Mouse (Mus musculus): ENCODE results near the gene Rab6b. TPM values are rescaled to one million over a fixed set of nuclear protein-coding genes. Genes with fewer than 3 reads are reported as not detected.

Gene Rab6b
- total RNA-seq, 2 experiments from 2014 or later = 429 to 449 TPM

GRCm38 (mm10) chr9:103230151-103230951, 118.8 kb downstream of the Rab6b start, which contains the start of the genes Gm20425 and Trf:
Gene Gm20425, minus strand, starts transcription at chr9:103230307.
Gene Trf, minus strand, starts transcription at chr9:103230444.
- DNase-seq (ENCODE audit: low spot score in 2 of 2) = peak; percentile 25 to 69
- Histone ChIP-seq H3K4me3 (peak within 1 kb of the TSS; percentile 44), H3K27ac (peak within 1 kb of the TSS; percentile 80)
- no peak for TF ChIP-seq CTCF (conservative IDR thresholded peaks at IDR 0.05)

GRCm38 (mm10) chr9:103232232-103233005, 120.8 kb downstream of the Rab6b start:
- no peak for DNase-seq (ENCODE audit: low spot score in 2 of 2)

GRCm38 (mm10) chr9:103233006-103233395, 121.4 kb downstream of the Rab6b start:
- Histone ChIP-seq H3K27ac (peak overlapping the region; percentile 65), H3K4me3 (no peak overlapping the region)
- no peak for TF ChIP-seq CTCF (conservative IDR thresholded peaks at IDR 0.05)
- no peak for DNase-seq (ENCODE audit: low spot score in 2 of 2)

More at GRCm38 (mm10) chr9:103232232-103233005, 120.8 kb downstream of the Rab6b start:
- H3K4me3 ChIP-seq = no peak overlapping the region
- peak overlapping the region; percentile 65 for H3K27ac ChIP-seq
- TF ChIP-seq CTCF (conservative IDR thresholded peaks at IDR 0.05) = no peak

GRCm38 (mm10) chr9:103234059-103234458, 122.5 kb downstream of the Rab6b start:
- DNase-seq (ENCODE audit: low spot score in 2 of 2) = no peak
- Histone ChIP-seq H3K4me3 (no peak overlapping the region), H3K27ac (peak overlapping the region; percentile 65)
- TF ChIP-seq CTCF (conservative IDR thresholded peaks at IDR 0.05) = no peak

GRCm38 (mm10) chr9:103234565-103235165, 123.1 kb downstream of the Rab6b start:
- Histone ChIP-seq H3K4me3 (no peak overlapping the region), H3K27ac (peak overlapping the region; percentile 65)
- peak in 1 of 2 experiments; percentile 8 for DNase-seq (ENCODE audit: low spot score in 2 of 2)
- TF ChIP-seq CTCF (conservative IDR thresholded peaks at IDR 0.05) = no peak

Other genes with a start within 250 kb of the Rab6b start
- 1 to 10 TPM; 2.0 to 3.2 TPM for gene Slco2a1, start 123.1 kb upstream of the Rab6b start, total RNA-seq (2021)
- 10 to 100 TPM; 18.5 to 21.0 TPM for gene Srprb, start 90.3 kb downstream of the Rab6b start, total RNA-seq (2021)
- 10 to 100 TPM; 10.8 to 11.3 TPM for gene Gm20425, start 118.5 kb downstream of the Rab6b start, total RNA-seq (2021)
- gene Trf, start 118.7 kb downstream of the Rab6b start, total RNA-seq (2021) = 100 to 1,000 TPM; 190 to 207 TPM
- 1 to 10 TPM in 1 of 2 experiments, not detected in 1; 1.2 TPM for gene 1300017J02Rik, start 193.3 kb downstream of the Rab6b start, total RNA-seq (2021)
- gene Topbp1, start 193.4 kb downstream of the Rab6b start, total RNA-seq (2021) = 10 to 100 TPM; 22.4 to 22.7 TPM

Measured in layer of hippocampus, adult 2 months (tissue).